Mouse (Mus musculus): ENCODE results near the gene Copb1.

DNA sequence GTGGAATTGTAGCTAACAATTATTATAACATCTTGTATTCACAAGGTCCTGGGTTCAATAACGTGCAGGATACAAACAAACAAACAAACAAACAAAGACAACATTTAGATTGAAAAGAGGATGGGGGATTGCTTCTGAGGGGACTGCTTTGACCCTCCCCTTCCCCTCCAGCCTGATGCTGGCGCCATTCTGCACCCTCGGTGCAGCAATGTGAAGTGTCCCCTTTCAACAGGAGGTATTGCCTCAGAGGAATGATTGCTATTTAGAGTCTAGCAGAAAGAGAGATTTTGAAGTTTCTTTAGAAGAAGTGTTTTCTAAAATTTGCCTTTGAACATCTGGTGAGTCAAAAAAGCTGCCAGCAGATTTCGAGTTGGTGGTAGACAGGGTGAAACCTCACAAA is 44.7 kb upstream of the Copb1 start:
- TF ChIP-seq CTCF (IDR thresholded peaks at IDR 0.05; ENCODE audit: borderline replicate concordance, control insufficient read depth, extremely low read depth, insufficient read depth, low read length, poor library complexity) (no peak), POLR2A (IDR thresholded peaks at IDR 0.05; ENCODE audit: control insufficient read depth, extremely low read depth, insufficient read depth, low read length, poor library complexity) (no peak)

All from thymus, adult 2 months (tissue).